Mouse (Mus musculus): Measurements from ENCODE around the gene Ppp1r2.

- TF ChIP-seq CTCF (IDR thresholded peaks at IDR 0.05), result no peak
- no peak for TF ChIP-seq EP300 (IDR thresholded peaks at IDR 0.05)
These were observed 40.1 kb downstream of the Ppp1r2 start for GRCm38 (mm10) chr16:31234808-31235456.

Measured in lung, postnatal 0 days (tissue).